Mouse (Mus musculus) adipose tissue, adult 10 weeks (tissue): ENCODE measurements around the gene Rsph10b. TPM values are rescaled to one million over a fixed set of nuclear protein-coding genes. Genes with fewer than 3 reads are reported as not detected.

Source experiments
- polyA plus RNA-seq: library from polyadenylated mRNA; stranded (reverse); fragments of 350-450 nt; fragmentation: Illumina TruSeq; extraction: RNeasy Lipid Tissue Mini Kit (QIAGEN cat#74804); gene quantifications from one replicate; pipeline ENCODE4 v1.2.3, GENCODE M21; 2014; ENCODE audit warnings: low read depth, low replicate concordance

Gene Rsph10b
- 6.7 TPM for polyA plus RNA-seq

DNA sequence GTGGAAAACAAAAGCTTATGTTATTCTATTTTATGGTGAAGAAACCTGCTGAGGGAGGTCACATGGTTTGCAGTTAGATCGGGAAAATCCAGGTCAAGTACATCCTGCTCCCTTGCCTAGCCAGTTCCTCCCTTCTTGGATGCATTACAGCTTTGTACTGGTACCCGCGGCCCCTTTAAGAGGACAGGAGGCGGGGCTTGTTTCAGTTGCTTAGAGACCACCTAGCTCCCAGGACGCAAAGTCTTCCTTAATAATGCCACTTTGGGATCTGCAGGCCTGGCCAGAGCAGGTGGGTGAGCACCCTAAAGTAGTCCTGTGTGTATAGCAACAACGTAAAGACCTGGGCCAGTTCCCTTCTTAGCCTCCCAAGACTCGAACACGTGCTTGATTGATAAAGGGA, at the start of gene Rsph10b:
TSS of gene Rsph10b (plus strand) at position 205 of the 400 bp plus-strand sequence.

DNA sequence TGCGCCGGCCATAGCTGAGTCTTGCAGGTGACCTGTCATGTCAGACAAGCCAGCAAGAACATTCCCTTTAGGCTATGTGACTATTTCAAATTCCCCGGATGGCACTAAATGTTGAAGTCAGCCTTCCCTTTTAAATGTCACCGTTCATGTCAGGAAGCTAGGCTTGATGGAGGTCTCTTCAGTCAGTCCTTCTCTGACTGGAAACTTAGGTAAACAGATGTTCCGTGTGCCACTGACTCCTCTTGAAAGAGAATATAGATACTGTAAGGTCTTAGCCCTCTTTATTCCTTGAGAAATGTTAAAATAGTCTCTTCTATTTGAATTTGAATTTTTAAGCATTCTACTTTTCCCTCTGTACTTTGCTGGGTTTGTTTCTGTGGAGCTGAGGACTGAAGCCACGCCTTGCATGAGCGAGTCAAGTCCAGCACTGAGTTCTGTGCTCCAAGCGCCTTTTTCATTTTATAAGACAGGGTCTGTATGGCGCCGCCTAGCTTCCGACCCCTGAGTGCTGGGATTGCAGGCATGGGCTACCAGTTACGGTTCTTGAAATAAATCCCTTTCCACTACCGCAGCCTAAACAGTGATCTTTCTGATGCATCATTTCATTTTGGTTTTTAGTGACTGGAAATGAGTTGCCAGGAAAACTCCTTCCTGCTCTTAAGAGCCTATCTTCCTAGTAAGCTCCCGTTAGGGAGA, 35.1 kb upstream of the Rsph10b start, which contains the start of gene Ankrd61:
TSS of gene Ankrd61 (minus strand) at position 51 of the 696 bp plus-strand sequence.

DNA sequence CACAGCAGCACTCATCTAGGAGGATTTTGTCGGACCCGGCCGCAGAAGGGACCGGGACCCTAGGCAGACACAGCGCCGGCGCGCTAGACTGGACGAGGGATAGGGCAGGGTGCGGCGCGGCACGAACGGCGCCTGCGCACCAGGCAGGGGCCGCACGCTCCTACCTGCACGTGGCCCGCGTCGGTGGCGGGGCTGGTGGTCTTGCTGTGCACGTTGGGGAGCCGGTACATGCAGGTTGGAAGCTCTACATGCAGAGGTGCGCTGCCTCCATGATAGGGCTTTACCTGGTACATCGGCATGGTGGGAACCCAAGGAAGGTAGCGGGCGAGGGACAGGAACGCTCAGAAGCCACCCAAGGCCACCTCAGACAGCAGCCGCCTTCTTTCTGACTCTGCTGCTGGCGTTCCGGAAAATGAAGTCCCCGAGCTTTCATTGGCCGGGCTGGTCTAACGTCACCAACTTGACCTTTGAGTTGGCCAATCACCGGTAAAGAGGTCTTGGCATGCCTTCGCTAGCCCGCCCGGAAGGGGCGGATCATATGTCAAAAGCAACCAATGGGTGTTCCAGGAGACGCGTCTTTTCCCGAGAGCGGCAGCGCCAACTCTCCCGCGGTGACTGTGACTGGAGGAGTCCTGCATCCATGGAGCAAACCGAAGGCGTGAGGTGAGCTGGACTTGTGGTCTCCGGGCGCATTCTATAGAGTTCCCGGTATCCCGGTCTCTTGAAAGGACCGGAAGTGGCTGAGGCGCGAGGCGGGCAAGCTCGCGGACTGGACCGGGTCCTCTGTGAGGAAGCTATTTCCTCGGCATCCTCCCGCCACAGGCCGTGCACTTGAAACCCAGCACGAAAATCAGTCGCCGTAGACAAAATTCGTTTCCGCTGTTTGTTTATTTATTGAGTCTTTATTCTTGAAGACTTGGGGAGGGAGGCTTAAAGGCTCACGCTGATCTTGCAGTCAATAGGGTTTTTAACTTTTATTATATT, 23.1 kb upstream of the Rsph10b start, which contains the start of the genes Aimp2 and Pms2:
TSS of gene Aimp2 (minus strand) at position 431 of the 984 bp plus-strand sequence.
TSS of gene Pms2 (plus strand) at position 548 of the 984 bp plus-strand sequence.

DNA sequence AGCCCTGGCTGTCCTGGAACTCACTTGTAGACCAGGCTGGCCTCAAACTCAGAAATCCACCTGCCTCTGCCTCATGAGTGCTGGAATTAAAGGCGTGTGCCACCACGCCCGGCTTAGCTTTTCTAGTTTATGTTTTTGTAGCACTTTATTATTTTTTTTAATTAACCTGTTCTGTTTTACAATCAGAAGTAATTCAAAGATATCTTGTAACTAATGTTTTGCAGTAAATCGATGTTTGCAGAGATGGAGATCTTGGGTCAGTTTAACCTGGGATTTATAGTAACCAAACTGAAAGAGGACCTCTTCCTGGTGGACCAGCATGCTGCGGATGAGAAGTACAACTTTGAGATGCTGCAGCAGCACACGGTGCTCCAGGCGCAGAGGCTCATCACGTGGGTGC, 5.0 kb upstream of the Rsph10b start, which contains the start of gene Gm42421:
TSS of gene Gm42421 (plus strand) at position 301 of the 400 bp plus-strand sequence.

DNA sequence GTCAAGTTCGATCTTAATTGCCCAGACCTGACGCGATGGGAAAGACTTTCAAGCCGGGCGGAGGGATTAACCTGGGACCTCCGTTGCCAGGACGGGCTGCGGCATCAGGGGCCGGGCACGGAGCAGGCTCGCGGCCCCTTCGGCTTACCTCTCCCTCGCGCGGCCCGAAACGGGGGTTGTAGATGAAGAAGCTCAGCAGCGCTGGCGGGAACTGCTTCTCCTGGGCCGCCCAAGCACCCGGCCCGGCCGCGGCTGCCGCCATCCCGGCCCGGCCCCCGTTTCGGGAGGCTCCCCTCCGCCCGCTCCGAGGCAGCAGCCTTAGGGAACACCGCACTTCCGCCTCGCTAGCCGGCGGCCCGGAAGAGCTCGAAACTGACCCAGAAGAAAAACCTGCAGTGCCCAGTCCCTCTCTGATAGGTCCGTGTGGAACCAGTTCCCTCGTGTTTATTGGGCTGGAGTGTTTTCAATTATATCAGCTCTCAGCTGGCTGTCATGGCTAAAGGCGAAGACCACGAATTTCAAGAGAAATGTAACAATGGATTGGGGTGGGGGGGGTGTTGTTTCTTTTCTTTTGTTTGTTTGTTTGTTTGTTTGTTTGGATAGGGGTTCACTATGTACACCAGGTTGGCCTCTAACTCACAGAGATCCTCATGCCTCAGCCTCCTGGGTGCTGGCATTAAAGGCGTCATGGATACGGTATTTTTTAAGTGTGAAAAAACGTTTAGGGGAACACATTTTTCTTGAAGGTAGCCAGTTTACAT, 81.9 kb downstream of the Rsph10b start, which contains the start of gene Ccz1:
TSS of gene Ccz1 (minus strand) at position 327 of the 761 bp plus-strand sequence.

DNA sequence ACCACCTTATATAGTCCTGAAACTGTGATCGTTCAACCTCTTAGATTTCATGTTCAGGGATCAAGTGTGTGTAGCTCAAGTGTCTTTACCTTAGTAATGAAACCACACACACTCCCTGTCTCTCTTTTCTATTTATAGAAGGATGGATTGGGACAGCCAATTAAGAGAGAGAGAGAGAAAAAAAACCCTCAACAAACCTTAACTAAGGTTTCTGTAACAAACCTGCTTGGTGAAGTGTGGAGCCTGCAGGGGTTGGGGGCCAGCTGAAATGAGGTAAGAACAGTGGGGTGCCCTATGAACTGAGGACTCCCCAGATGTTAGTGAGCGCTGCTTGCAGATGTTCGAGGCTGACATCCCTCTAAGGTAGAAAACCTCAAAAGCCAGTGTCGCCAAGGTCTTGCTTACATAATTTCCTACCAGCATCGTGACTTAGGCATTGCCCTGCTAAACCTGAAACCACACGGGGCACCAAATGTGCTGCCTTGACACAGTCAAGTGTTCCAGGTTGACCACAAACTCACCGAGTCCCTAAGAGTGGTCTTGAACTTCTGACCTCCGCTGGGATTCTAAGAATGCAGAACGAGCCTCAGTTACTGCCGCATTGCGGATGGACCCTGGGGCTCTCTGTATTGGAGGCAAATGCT, 93.9 kb downstream of the Rsph10b start, which contains the start of gene Ocm:
TSS of gene Ocm (minus strand) at position 51 of the 644 bp plus-strand sequence.

Other genes starting within 250 kb of the Rsph10b start
- 10.6 TPM for gene Usp42, start 200.8 kb upstream of the Rsph10b start, polyA plus RNA-seq
- gene Eif2ak1, start 115.2 kb upstream of the Rsph10b start, polyA plus RNA-seq = 25.0 TPM
- gene Ankrd61, start 35.4 kb upstream of the Rsph10b start, polyA plus RNA-seq = 3.3 TPM
- gene Aimp2, start 23.2 kb upstream of the Rsph10b start, polyA plus RNA-seq = 25.0 TPM
- gene Pms2, start 23.1 kb upstream of the Rsph10b start, polyA plus RNA-seq = 6.5 TPM
- gene Gm42421, start 4.9 kb upstream of the Rsph10b start, polyA plus RNA-seq = not detected
- gene Ccz1, start 81.8 kb downstream of the Rsph10b start, polyA plus RNA-seq = 50.8 TPM
- gene Ocm, start 93.6 kb downstream of the Rsph10b start, polyA plus RNA-seq = not detected
- gene Lmtk2, start 167.4 kb downstream of the Rsph10b start, polyA plus RNA-seq = 9.7 TPM